Mouse (Mus musculus): Measurements from ENCODE around the gene Agtpbp1.
"Not testable (repeated sequence)": the region's sequence is repeated elsewhere in the genome, so short reads cannot be mapped to it uniquely, and the experiment has no call there.

DNA sequence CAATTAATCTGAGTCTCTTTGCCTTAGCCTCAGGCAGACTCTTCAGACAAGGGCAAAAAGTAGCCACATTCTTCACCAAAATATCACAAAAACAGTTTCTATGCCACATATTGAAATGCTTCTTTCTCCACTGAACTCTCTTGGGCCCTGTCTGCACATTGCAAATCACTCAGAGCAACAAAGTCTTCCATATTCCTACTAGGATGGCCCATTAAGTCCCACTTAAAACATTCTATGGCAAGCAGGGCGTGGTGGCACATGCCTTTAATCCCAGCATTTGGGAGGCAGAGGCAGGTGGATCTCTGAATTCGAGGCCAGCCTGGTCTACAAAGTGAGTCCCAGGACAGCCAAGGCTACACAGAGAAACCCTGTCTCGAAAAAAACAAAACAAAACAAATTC lies 7.0 kb upstream of the Agtpbp1 start:
- TF ChIP-seq CTCF (IDR thresholded peaks at IDR 0.05; ENCODE audit: borderline replicate concordance, extremely low read depth, insufficient read depth, insufficient read length); POLR2A (IDR thresholded peaks at IDR 0.05; ENCODE audit: borderline replicate concordance, extremely low read depth, insufficient read depth, insufficient read length, poor library complexity, severe bottlenecking): not testable (repeated sequence)

All from brain, embryonic 14.5 days (tissue).